Mouse (Mus musculus) intestine, embryonic 15.5 days (tissue): Measurements from ENCODE around the gene Smyd1. TPM values are rescaled to one million over a fixed set of nuclear protein-coding genes. Genes with fewer than 3 reads are reported as not detected.

Experiments used
- ATAC-seq: fragments of 200-750 bp; cut with Nextera tagmentation; 2 replicates; pipeline ENCODE4 v1.8.0; 2017; ENCODE audit warnings: moderate TSS enrichment, moderate library complexity
- H3K27ac ChIP-seq: fragments of 300-500 bp; sonication (generic); 2 replicates; pipeline ENCODE4 v1.5.1; 2015; ENCODE audit warnings: mild to moderate bottlenecking, inconsistent platforms
- H3K27me3 ChIP-seq: fragments of 300-500 bp; sonication (generic); replicated peaks from 2 replicates; pipeline ENCODE4 v1.6.1; 2015; ENCODE audit warnings: inconsistent platforms
- H3K36me3 ChIP-seq: fragments of 300-500 bp; sonication (generic); 2 replicates; pipeline ENCODE4 v1.6.1; 2015; ENCODE audit warnings: inconsistent platforms
- H3K4me1 ChIP-seq: fragments of 300-500 bp; sonication (generic); replicated peaks from 2 replicates; pipeline ENCODE4 v1.6.1; 2015; ENCODE audit warnings: inconsistent platforms
- H3K4me2 ChIP-seq: fragments of 300-500 bp; sonication (generic); replicated peaks from 2 replicates; pipeline ENCODE4 v1.6.1; 2015; ENCODE audit warnings: mild to moderate bottlenecking, inconsistent platforms
- H3K4me3 ChIP-seq: fragments of 300-500 bp; sonication (generic); replicated peaks from 2 replicates; pipeline ENCODE4 v1.5.1; 2015; ENCODE audit warnings: inconsistent platforms
- H3K9ac ChIP-seq: fragments of 300-500 bp; sonication (generic); 2 replicates; pipeline ENCODE4 v1.6.1; 2015; ENCODE audit warnings: inconsistent platforms
- H3K9me3 ChIP-seq: fragments of 300-500 bp; sonication (generic); 2 replicates; pipeline ENCODE4 v1.6.1; 2016; ENCODE audit warnings: inconsistent platforms
- WGBS: fragments of 180-500 bp; shearing (Covaris S2); methylation state at CpG from one replicate; pipeline ENCODE4 v1.1.7; 2015; 5-methylcytosine and 5-hydroxymethylcytosine counted together
- polyA plus RNA-seq: library from polyadenylated mRNA; unstranded; fragments of >200 nt; fragmentation: Nextera tagmentation; extraction: Ambion mirVana; gene quantifications from 2 replicates; pipeline ENCODE4 v1.2.1, GENCODE M21; 2015

Smyd1 gene
- polyA plus RNA-seq, 1 experiment from 2014 or later: 0.57 TPM

- Histone ChIP-seq H3K9ac (no peak overlapping the region), H3K27me3 (no peaks in the 10 kb centered on the region), H3K27ac (no peak overlapping the region), H3K4me2 (no peak overlapping the region), H3K4me1 (no peaks in the 10 kb centered on the region), H3K9me3 (no peaks in the 10 kb centered on the region), H3K4me3 (no peak overlapping the region), H3K36me3 (no peaks in the 10 kb centered on the region)
- no peak for ATAC-seq
- 86% methylated on average over 8 of the region's 8 CpGs for WGBS
Observed at GRCm38 (mm10) chr6:71250951-71251350, 71.1 kb downstream of the Smyd1 start.

GRCm38 (mm10) chr6:71249615-71250014, 72.4 kb downstream of the Smyd1 start:
- Histone ChIP-seq H3K9ac (no peak overlapping the region), H3K27ac (no peak overlapping the region), H3K36me3 (no peaks in the 10 kb centered on the region), H3K4me1 (no peaks in the 10 kb centered on the region), H3K4me3 (no peak overlapping the region), H3K4me2 (no peak overlapping the region), H3K27me3 (no peaks in the 10 kb centered on the region), H3K9me3 (no peaks in the 10 kb centered on the region)
- WGBS: 75% methylated on average over 3 of the region's 3 CpGs
- ATAC-seq: no peak

GRCm38 (mm10) chr6:71248420-71248819, 73.6 kb downstream of the Smyd1 start:
- H3K4me3 ChIP-seq: no peak overlapping the region
- no peaks in the 10 kb centered on the region for H3K27me3 ChIP-seq
- H3K9ac ChIP-seq: no peak overlapping the region
- no peaks in the 10 kb centered on the region for H3K36me3 ChIP-seq
- H3K4me2 ChIP-seq: no peak overlapping the region
- no peaks in the 10 kb centered on the region for H3K9me3 ChIP-seq
- no peak for ATAC-seq
- 88% methylated on average over 1 of the region's 1 CpGs for WGBS
- no peak overlapping the region for H3K27ac ChIP-seq
- no peaks in the 10 kb centered on the region for H3K4me1 ChIP-seq

- Histone ChIP-seq H3K4me2 (no peak overlapping the region), H3K4me3 (no peak overlapping the region), H3K9ac (no peak overlapping the region), H3K27ac (no peak overlapping the region), H3K4me1 (no peaks in the 10 kb centered on the region), H3K36me3 (no peaks in the 10 kb centered on the region), H3K27me3 (no peaks in the 10 kb centered on the region), H3K9me3 (no peaks in the 10 kb centered on the region)
- ATAC-seq: no peak
- WGBS: 89% methylated on average over 3 of the region's 3 CpGs
Observed at GRCm38 (mm10) chr6:71243258-71243657, 78.8 kb downstream of the Smyd1 start.

- no peaks in the 10 kb centered on the region for H3K27me3 ChIP-seq
- WGBS: 78% methylated on average over 1 of the region's 1 CpGs
Observed at GRCm38 (mm10) chr6:71242811-71243210, 79.2 kb downstream of the Smyd1 start.

GRCm38 (mm10) chr6:71240831-71241230, 81.2 kb downstream of the Smyd1 start:
- Histone ChIP-seq H3K27me3 (no peaks in the 10 kb centered on the region), H3K4me3 (no peak overlapping the region), H3K9me3 (no peaks in the 10 kb centered on the region), H3K4me1 (no peaks in the 10 kb centered on the region), H3K9ac (no peak overlapping the region), H3K36me3 (no peaks in the 10 kb centered on the region), H3K4me2 (no peak overlapping the region), H3K27ac (no peak overlapping the region)
- ATAC-seq: no peak
- 75% methylated on average over 7 of the region's 7 CpGs for WGBS

More at GRCm38 (mm10) chr6:71242811-71243210, 79.2 kb downstream of the Smyd1 start:
- H3K4me3 ChIP-seq: no peak overlapping the region
- ATAC-seq: no peak
- no peaks in the 10 kb centered on the region for H3K9me3 ChIP-seq
- H3K36me3 ChIP-seq: no peaks in the 10 kb centered on the region
- H3K4me1 ChIP-seq: no peaks in the 10 kb centered on the region
- H3K9ac ChIP-seq: no peak overlapping the region
- H3K27ac ChIP-seq: no peak overlapping the region
- no peak overlapping the region for H3K4me2 ChIP-seq

GRCm38 (mm10) chr6:71239069-71239750, 82.8 kb downstream of the Smyd1 start:
- Histone ChIP-seq H3K4me1 (no peaks in the 10 kb centered on the region), H3K36me3 (no peaks in the 10 kb centered on the region), H3K9me3 (no peaks in the 10 kb centered on the region), H3K27ac (no peak overlapping the region), H3K9ac (no peak overlapping the region), H3K27me3 (no peaks in the 10 kb centered on the region), H3K4me3 (no peak overlapping the region), H3K4me2 (no peak overlapping the region)
- no peak for ATAC-seq
- 91% methylated on average over 26 of the region's 26 CpGs for WGBS

- Histone ChIP-seq H3K36me3 (no peaks in the 10 kb centered on the region), H3K4me2 (0 out of 2 replicates have a peak overlapping the region, but pooled peaks have one; percentile 9), H3K27me3 (no peaks in the 10 kb centered on the region), H3K4me1 (no peaks in the 10 kb centered on the region), H3K9me3 (no peaks in the 10 kb centered on the region), H3K9ac (no peak overlapping the region), H3K4me3 (no peak overlapping the region), H3K27ac (peak overlapping the region; percentile 54)
- WGBS: 57% methylated on average over 6 of the region's 6 CpGs
- ATAC-seq: peak; percentile 80
Observed at GRCm38 (mm10) chr6:71237031-71237431, 85.0 kb downstream of the Smyd1 start.

- Histone ChIP-seq H3K36me3 (no peaks in the 10 kb centered on the region), H3K4me2 (0 out of 2 replicates have a peak overlapping the region, but pooled peaks have one; percentile 9), H3K4me3 (no peak overlapping the region), H3K27ac (peak overlapping the region; percentile 54), H3K9me3 (no peaks in the 10 kb centered on the region), H3K9ac (no peak overlapping the region), H3K4me1 (no peaks in the 10 kb centered on the region), H3K27me3 (no peaks in the 10 kb centered on the region)
- peak; percentile 83 for ATAC-seq
- WGBS: 60% methylated on average over 6 of the region's 6 CpGs
Observed at GRCm38 (mm10) chr6:71236506-71236905, 85.5 kb downstream of the Smyd1 start.

GRCm38 (mm10) chr6:71235944-71236343, 86.1 kb downstream of the Smyd1 start:
- Histone ChIP-seq H3K9ac (no peak overlapping the region), H3K4me3 (no peak overlapping the region), H3K27ac (0 out of 2 replicates have a peak overlapping the region, but pooled peaks have one; percentile 54), H3K9me3 (no peaks in the 10 kb centered on the region), H3K4me1 (no peaks in the 10 kb centered on the region), H3K27me3 (no peaks in the 10 kb centered on the region), H3K36me3 (no peaks in the 10 kb centered on the region), H3K4me2 (no peak overlapping the region)
- peak; percentile 39 for ATAC-seq
- 53% methylated on average over 3 of the region's 3 CpGs for WGBS

GRCm38 (mm10) chr6:71235121-71235520, 86.9 kb downstream of the Smyd1 start:
- no peak overlapping the region for H3K27ac ChIP-seq
- no peaks in the 10 kb centered on the region for H3K4me1 ChIP-seq
- no peaks in the 10 kb centered on the region for H3K27me3 ChIP-seq
- no peaks in the 10 kb centered on the region for H3K36me3 ChIP-seq
- WGBS: 77% methylated on average over 13 of the region's 13 CpGs
- no peak for ATAC-seq
- H3K4me3 ChIP-seq: no peak overlapping the region
- H3K9ac ChIP-seq: no peak overlapping the region
- H3K4me2 ChIP-seq: no peak overlapping the region
- no peaks in the 10 kb centered on the region for H3K9me3 ChIP-seq

GRCm38 (mm10) chr6:71227157-71227770, 94.8 kb downstream of the Smyd1 start:
- peak; percentile 67; the same call in 1 of the 2 replicates for ATAC-seq

GRCm38 (mm10) chr6:71226544-71226943, 95.5 kb downstream of the Smyd1 start:
- no peak overlapping the region for H3K4me2 ChIP-seq
- no peak overlapping the region for H3K27ac ChIP-seq
- H3K9me3 ChIP-seq: no peaks in the 10 kb centered on the region
- no peaks in the 10 kb centered on the region for H3K36me3 ChIP-seq
- 46% methylated on average over 6 of the region's 6 CpGs for WGBS
- no peak overlapping the region for H3K9ac ChIP-seq
- ATAC-seq: no peak
- no peak overlapping the region for H3K4me3 ChIP-seq
- H3K27me3 ChIP-seq: no peaks in the 10 kb centered on the region
- H3K4me1 ChIP-seq: no peaks in the 10 kb centered on the region

More at GRCm38 (mm10) chr6:71227157-71227770, 94.8 kb downstream of the Smyd1 start:
- WGBS: 14% methylated on average over 7 of the region's 7 CpGs
- Histone ChIP-seq H3K36me3 (no peaks in the 10 kb centered on the region), H3K9ac (no peak overlapping the region), H3K27ac (no peak overlapping the region), H3K27me3 (no peaks in the 10 kb centered on the region), H3K9me3 (no peaks in the 10 kb centered on the region), H3K4me2 (no peak overlapping the region), H3K4me3 (no peak overlapping the region), H3K4me1 (no peaks in the 10 kb centered on the region)
